Mouse (Mus musculus) olfactory bulb, adult 2 months (tissue): ENCODE measurements around the gene Psph.

Source experiments
- CTCF ChIP-seq: fragments of 200-500 bp; IDR thresholded peaks from 2 replicates; pipeline ENCODE4 v1.5.1; 2012; ENCODE audit warnings: low read depth, mild to moderate bottlenecking, low read length, moderate library complexity; ENCODE audit not compliant: insufficient read depth
- POLR2A ChIP-seq: fragments of 200-500 bp; IDR thresholded peaks from 2 replicates; pipeline ENCODE4 v1.6.1; 2012; ENCODE audit warnings: mild to moderate bottlenecking, low read depth, low read length, moderate library complexity; ENCODE audit not compliant: insufficient read depth

DNA sequence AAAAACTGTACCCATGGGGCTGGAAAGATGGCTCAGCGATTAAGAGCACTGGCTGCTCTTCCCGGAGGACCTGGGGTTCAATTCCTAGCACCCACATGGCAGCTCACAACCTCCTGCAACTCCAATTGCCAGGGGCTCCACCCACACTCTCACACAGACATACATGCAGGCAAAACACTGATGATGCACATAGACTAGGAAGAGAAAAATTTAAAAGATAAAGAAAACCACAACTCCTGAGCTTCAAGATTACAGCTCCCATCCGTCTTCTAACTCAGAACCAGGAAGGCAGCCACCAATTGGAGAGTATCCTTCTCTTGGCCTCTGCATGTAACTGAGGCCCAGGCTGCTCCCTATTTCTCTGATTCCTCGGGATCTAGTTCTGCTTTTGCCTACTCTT, 63.0 kb downstream of the Psph start:
- no peak for TF ChIP-seq POLR2A
- TF ChIP-seq CTCF = no peak
